Mouse (Mus musculus) embryonic facial prominence, embryonic 13.5 days (tissue): Measurements from ENCODE around the gene Lyrm2. TPM values are rescaled to one million over a fixed set of nuclear protein-coding genes. Genes with fewer than 3 reads are reported as not detected.

ENCODE experiments used
- ATAC-seq: fragments of 200-750 bp; cut with Nextera tagmentation; 2 replicates; pipeline ENCODE4 v1.8.0; 2017; ENCODE audit warnings: low read depth; ENCODE audit not compliant: insufficient number of reproducible peaks, insufficient read depth, low FRiP score, low TSS enrichment
- H3K27ac ChIP-seq: fragments of 300-500 bp; sonication (generic); 2 replicates; pipeline ENCODE4 v1.5.1; 2015; ENCODE audit warnings: moderate library complexity, mild to moderate bottlenecking, inconsistent platforms
- H3K27me3 ChIP-seq: fragments of 300-500 bp; sonication (generic); 2 replicates; pipeline ENCODE4 v1.6.1; 2015; ENCODE audit warnings: mild to moderate bottlenecking, inconsistent platforms
- H3K36me3 ChIP-seq: fragments of 300-500 bp; sonication (generic); 2 replicates; pipeline ENCODE4 v1.6.1; 2015; ENCODE audit warnings: mild to moderate bottlenecking, inconsistent platforms
- H3K4me1 ChIP-seq: fragments of 300-500 bp; sonication (generic); 2 replicates; pipeline ENCODE4 v1.6.1; 2015; ENCODE audit warnings: inconsistent platforms
- H3K4me2 ChIP-seq: fragments of 300-500 bp; sonication (generic); 2 replicates; pipeline ENCODE4 v1.6.1; 2015; ENCODE audit warnings: moderate library complexity, mild to moderate bottlenecking, inconsistent platforms
- H3K4me3 ChIP-seq: fragments of 300-500 bp; sonication (generic); 2 replicates; pipeline ENCODE4 v1.5.1; 2015; ENCODE audit warnings: mild to moderate bottlenecking, inconsistent platforms
- H3K9ac ChIP-seq: fragments of 300-500 bp; sonication (generic); 2 replicates; pipeline ENCODE4 v1.6.1; 2015; ENCODE audit warnings: mild to moderate bottlenecking, inconsistent platforms
- H3K9me3 ChIP-seq: fragments of 300-500 bp; sonication (generic); 2 replicates; pipeline ENCODE4 v1.6.1; 2016; ENCODE audit warnings: inconsistent platforms
- WGBS: fragments of 180-500 bp; shearing (Covaris S2); methylation state at CpG from one replicate; pipeline ENCODE4 v1.1.7; 2015; ENCODE audit warnings: mixed read lengths; 5-methylcytosine and 5-hydroxymethylcytosine counted together
- polyA plus RNA-seq: library from polyadenylated mRNA; unstranded; fragments of >200 nt; fragmentation: Nextera tagmentation; extraction: Ambion mirVana; gene quantifications from 2 replicates; pipeline ENCODE4 v1.2.1, GENCODE M21; 2015

Lyrm2 gene
- polyA plus RNA-seq = 136 and 140 TPM in 2 replicates

DNA sequence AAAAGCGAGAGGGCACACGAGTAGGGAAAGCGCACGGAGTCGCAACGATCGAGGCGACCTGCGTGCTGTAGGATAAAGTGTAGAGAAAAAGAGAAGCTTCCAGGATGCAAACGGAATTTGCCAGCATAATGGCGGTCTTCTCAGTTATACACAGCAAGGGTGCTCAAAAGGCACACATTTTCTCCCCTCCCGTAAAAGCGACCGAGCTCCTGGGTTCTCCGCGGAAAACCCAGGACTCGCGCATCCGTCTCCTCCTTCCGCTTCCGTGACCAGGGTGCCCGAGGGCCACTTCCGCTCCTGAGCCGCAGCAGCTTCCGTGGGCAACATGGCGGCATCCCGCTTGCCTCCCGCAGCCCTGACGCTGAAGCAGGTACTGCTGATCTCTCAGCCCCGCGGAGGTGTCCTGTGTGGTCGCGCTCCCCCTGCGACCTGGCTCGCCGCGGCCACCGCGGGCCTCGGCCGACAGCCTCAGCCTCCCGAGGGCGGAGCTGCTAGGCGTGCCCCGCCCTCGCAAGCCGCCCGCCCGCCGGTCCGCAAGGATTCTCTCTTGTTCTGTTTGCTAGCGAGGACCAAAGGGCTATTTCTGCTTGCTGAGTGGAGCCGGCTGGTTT lies at the start of gene Lyrm2:
Gene Lyrm2, plus strand, starts transcription at position 288 of the 611 bp plus-strand sequence.
- no peaks in the 10 kb centered on the region for H3K27me3 ChIP-seq
- H3K4me3 ChIP-seq = peak within 1 kb of the TSS; percentile 81
- H3K27ac ChIP-seq = peak within 1 kb of the TSS; percentile 99
- H3K36me3 ChIP-seq = peaks cover 8% of the 10 kb centered on the region; the same call in 1 of the 2 replicates
- no peaks in the 10 kb centered on the region for H3K9me3 ChIP-seq
- ATAC-seq = peak; percentile 80
- peak within 1 kb of the TSS; percentile 72 for H3K4me2 ChIP-seq
- under 1% methylated on average over 53 of the region's 53 CpGs for WGBS
- H3K4me1 ChIP-seq = peaks cover 8% of the 10 kb centered on the region; the same call in 1 of the 2 replicates
- H3K9ac ChIP-seq = peak within 1 kb of the TSS; percentile 90

DNA sequence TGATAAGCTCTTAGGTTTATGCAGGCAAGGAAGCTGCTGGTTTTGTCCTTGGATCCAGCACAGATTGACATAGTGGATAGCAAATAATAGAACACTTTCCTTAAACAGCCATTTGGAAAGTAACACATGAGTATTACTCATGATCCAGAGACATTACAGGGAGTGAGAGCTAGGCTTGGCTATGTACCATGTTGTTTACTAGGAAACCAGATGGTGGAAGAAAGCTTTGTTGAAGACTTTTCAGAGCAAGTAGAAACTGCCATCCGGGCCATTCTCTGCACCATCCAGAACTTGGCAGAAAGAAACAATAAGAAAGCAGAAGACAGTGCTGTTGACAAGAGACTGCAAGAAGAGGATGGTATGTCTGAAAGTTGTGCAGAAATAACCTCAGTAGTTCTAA lies 49.3 kb upstream of the Lyrm2 start:
- no peak overlapping the region for H3K4me3 ChIP-seq
- no peak for ATAC-seq
- no peak overlapping the region for H3K9ac ChIP-seq
- no peaks in the 10 kb centered on the region for H3K4me1 ChIP-seq
- peaks cover 87% of the 10 kb centered on the region for H3K36me3 ChIP-seq
- no peak overlapping the region for H3K4me2 ChIP-seq
- H3K9me3 ChIP-seq = no peaks in the 10 kb centered on the region
- 97% methylated on average over 1 of the region's 1 CpGs for WGBS
- H3K27me3 ChIP-seq = no peaks in the 10 kb centered on the region
- no peak overlapping the region for H3K27ac ChIP-seq

DNA sequence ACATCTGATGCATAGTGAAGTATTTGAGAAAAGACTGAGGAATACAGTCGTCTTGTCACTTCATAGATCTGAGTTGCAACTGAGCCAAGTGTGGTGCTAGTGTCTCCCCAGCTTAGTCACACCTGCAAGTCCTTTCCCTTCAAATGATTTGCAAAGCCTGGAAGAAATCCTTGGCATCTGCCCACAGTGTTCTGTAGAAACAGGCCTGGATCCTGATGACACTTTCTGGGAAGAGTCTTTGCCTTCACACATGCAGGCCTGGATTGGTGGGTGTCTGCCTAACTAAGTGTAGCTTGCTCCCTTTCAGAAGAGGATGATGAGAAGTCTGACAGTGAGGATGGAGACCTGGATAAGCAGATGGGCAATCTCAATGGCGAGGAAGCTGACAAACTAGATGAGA lies 42.6 kb upstream of the Lyrm2 start:
- 90% methylated on average over 2 of the region's 2 CpGs for WGBS
- Histone ChIP-seq H3K27ac (no peak overlapping the region), H3K4me2 (no peak overlapping the region), H3K4me3 (no peak overlapping the region), H3K9ac (no peak overlapping the region), H3K9me3 (no peaks in the 10 kb centered on the region), H3K36me3 (peaks cover 81% of the 10 kb centered on the region), H3K4me1 (no peaks in the 10 kb centered on the region), H3K27me3 (no peaks in the 10 kb centered on the region)
- ATAC-seq = no peak

DNA sequence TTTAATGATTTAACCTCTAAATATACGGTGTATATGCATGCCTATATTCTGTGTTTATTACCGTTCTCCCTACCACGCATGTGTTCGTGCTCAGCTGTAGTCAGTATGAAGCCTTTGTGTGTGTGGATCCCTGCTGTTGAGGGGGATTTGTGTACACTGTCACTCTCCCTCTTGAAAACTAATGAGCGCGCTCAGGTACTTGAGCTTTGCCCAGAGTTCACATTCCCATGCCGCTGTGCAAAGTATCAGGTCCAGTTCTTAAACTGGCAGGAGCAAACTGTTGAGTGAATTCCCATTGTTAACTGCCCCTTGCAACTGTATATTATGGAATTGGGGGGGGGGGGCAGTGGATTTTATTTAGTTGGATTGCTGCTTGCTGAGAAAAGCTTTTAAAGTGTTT lies 32.6 kb upstream of the Lyrm2 start:
- Histone ChIP-seq H3K36me3 (peaks cover 83% of the 10 kb centered on the region), H3K27me3 (no peaks in the 10 kb centered on the region), H3K4me2 (no peak overlapping the region), H3K9me3 (no peaks in the 10 kb centered on the region), H3K9ac (no peak overlapping the region), H3K4me1 (no peaks in the 10 kb centered on the region), H3K27ac (no peak overlapping the region), H3K4me3 (no peak overlapping the region)
- WGBS = 95% methylated on average over 7 of the region's 7 CpGs
- ATAC-seq = no peak

DNA sequence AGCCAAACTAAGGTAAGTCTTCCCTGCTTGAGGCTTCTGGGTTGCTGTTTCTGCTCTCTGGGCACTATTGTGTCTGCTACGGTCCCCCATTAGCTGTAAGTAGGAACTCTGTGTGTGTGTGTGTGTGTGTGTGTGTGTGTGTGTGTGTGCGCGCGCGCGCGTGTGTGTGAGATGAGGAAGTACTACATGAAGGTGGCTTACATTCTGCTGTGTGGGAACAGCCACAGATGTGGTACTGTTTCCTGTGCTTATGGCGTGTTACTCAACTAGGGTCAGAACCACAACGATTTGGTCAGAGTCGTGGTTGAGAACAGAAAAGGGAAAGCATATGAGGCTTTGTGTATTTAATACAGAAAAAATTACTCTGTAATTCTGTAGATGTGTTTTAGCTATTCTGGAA lies 32.0 kb upstream of the Lyrm2 start:
- Histone ChIP-seq H3K9me3 (no peaks in the 10 kb centered on the region), H3K9ac (no peak overlapping the region), H3K4me1 (no peaks in the 10 kb centered on the region), H3K4me2 (no peak overlapping the region), H3K27me3 (no peaks in the 10 kb centered on the region), H3K36me3 (peaks cover 83% of the 10 kb centered on the region), H3K4me3 (no peak overlapping the region), H3K27ac (no peak overlapping the region)
- WGBS = 93% methylated on average over 10 of the region's 10 CpGs
- ATAC-seq = no peak

DNA sequence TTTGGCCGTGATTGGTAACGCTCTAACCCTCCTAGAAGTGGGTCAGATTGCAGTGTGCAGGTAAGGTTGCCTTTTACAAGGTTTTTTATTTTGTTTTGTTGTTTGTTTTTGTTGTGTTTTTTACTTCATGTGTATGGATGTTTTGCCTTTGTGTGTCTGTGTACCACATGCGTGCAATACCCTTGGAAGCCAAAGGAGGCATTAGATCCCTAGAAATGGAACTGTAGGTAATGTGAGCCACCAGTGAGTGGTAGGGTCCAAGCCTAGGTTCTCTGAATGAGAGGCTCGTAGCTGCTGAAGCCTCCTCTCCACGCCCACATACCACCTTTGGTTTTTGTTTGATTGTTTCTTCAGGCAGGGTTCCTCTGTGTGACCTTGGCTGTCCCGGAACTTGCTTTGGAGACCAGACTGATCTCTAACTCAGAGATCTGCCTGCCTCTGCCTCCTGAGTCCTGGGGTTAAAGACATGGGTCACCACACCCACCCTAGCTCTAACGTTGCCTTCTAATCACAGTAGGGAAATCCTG lies 29.7 kb upstream of the Lyrm2 start:
- no peak for ATAC-seq
- Histone ChIP-seq H3K27ac (no peak overlapping the region), H3K36me3 (peaks cover 85% of the 10 kb centered on the region), H3K4me2 (no peak overlapping the region), H3K9me3 (no peaks in the 10 kb centered on the region), H3K4me1 (no peaks in the 10 kb centered on the region), H3K4me3 (no peak overlapping the region), H3K9ac (no peak overlapping the region), H3K27me3 (no peaks in the 10 kb centered on the region)
- WGBS = 96% methylated on average over 7 of the region's 7 CpGs

DNA sequence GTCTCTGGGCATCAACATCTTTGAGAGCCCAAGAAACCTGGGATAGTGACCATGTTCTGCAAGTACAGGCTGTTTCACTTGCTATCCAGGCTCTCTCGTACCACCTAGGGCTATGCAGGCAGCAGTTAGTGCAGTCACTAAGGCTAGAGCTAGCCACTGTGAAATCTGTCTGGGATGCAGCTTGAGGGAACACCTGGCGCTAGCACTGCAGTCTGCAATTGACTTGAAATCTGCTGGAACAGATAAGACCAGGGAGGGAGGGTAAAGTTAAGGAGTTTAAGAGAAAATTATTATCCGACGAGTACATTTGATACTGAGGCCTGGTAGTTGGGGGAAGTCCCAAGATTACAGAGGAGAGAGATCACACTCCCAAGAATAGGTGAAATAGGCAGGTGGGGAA lies 20.1 kb upstream of the Lyrm2 start:
- 94% methylated on average over 4 of the region's 4 CpGs for WGBS
- H3K4me1 ChIP-seq = no peaks in the 10 kb centered on the region
- H3K36me3 ChIP-seq = peaks cover 27% of the 10 kb centered on the region
- no peaks in the 10 kb centered on the region for H3K27me3 ChIP-seq
- H3K27ac ChIP-seq = no peak overlapping the region
- H3K9me3 ChIP-seq = no peaks in the 10 kb centered on the region
- no peak overlapping the region for H3K9ac ChIP-seq
- H3K4me3 ChIP-seq = no peak overlapping the region
- H3K4me2 ChIP-seq = no peak overlapping the region
- ATAC-seq = no peak

DNA sequence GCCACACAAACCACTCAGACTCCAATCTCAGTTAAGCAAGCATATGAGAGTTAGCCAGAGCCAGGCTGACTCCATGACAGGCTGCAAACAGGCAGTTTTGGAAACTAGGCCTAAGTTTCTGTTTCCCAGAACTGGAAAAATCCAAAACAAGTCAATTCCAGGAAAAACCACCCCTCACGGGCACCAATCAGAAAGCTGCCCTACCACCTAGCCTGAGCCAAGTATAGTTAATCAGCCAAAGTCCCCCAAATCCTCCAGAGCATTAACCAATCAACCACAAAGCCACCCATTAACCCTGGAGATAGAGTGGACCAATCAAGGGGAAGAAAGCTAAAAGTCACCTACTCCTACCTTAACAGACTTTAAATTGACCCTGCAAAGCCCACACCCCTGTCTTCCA lies 12.9 kb upstream of the Lyrm2 start:
- no peak for ATAC-seq
- Histone ChIP-seq H3K27ac (no peak overlapping the region), H3K27me3 (no peaks in the 10 kb centered on the region), H3K4me1 (no peaks in the 10 kb centered on the region), H3K4me3 (no peak overlapping the region), H3K4me2 (no peak overlapping the region), H3K36me3 (no peaks in the 10 kb centered on the region), H3K9ac (no peak overlapping the region), H3K9me3 (no peaks in the 10 kb centered on the region)
- WGBS = 86% methylated on average over 1 of the region's 1 CpGs

DNA sequence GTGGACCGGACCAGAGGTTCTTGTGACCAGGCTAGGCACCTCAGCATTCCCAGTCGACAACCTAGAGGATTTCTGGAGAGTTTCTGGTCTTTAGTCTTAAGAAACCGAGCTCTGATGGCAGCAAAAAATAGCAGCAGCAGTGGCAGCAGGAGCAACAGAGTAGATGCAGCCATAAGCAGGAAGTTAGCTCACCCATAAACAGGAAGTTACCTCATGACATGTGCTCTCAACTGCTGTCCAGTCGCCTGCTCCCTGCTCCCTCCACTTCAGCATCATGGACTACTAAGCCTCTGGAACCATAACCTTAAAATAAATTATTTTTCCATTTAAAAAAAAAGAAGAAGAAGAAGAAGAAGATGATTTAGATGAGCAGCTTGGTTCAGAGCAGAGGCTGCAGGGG lies 11.0 kb upstream of the Lyrm2 start:
- H3K4me2 ChIP-seq = no peak overlapping the region
- no peaks in the 10 kb centered on the region for H3K27me3 ChIP-seq
- H3K36me3 ChIP-seq = no peaks in the 10 kb centered on the region
- no peaks in the 10 kb centered on the region for H3K9me3 ChIP-seq
- 90% methylated on average over 4 of the region's 4 CpGs for whole genome bisulfite sequencing
- no peaks in the 10 kb centered on the region for H3K4me1 ChIP-seq
- ATAC-seq = no peak
- no peak overlapping the region for H3K4me3 ChIP-seq
- no peak overlapping the region for H3K9ac ChIP-seq
- no peak overlapping the region for H3K27ac ChIP-seq

DNA sequence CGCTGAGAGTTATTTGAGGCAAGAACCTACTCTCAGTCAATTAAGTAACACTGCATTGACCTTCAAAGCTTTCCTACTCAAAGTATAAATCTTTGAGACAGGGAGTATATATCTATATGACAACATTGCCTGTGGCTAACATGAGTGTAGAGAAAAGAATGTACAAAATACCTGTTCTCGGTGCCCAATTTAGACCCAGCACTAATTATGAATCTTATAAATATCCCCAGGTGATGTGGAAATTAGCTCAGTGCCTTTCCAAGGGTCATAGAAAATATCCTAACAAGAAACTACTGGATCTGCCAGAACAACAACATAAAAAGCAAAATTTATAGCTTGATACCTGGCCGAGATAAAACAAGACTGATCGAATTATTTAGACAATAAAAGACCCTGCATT lies 1.1 kb upstream of the Lyrm2 start:
- Histone ChIP-seq H3K27me3 (no peaks in the 10 kb centered on the region), H3K9ac (no peak overlapping the region), H3K4me3 (no peak overlapping the region), H3K4me1 (peaks cover 8% of the 10 kb centered on the region; the same call in 1 of the 2 replicates), H3K9me3 (no peaks in the 10 kb centered on the region), H3K4me2 (no peak overlapping the region), H3K36me3 (peaks cover 8% of the 10 kb centered on the region; the same call in 1 of the 2 replicates), H3K27ac (no peak overlapping the region)
- ATAC-seq = no peak
- WGBS = 91% methylated on average over 4 of the region's 4 CpGs

DNA sequence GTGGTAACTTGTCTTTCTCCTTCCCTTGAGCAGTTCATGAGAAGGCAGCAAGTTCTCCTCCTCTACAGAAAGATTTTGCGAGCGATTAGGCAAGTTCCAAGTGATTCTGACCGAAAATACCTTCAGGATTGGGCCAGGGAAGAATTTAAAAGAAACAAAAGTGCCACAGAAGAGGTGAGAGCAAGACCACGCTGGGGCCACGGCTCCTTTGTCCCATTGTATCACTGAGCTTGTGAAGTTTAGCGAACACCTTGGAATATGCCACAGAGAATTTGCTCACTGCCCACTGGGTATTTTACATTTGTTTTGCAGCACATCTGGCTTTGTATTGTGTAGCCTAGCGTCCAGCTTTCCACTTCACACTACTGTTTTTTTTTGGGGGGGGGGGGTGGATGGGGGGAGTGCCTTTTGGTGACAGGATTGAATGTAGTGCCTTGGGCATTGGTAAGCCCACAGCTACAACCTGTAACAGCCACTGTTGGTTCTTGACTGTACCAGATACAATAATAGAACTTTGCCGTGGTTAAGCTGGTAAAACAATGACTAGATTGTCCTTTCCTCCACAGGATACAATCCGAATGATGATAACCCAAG lies 621 bp downstream of the Lyrm2 start:
- no peaks in the 10 kb centered on the region for H3K27me3 ChIP-seq
- peaks cover 8% of the 10 kb centered on the region; the same call in 1 of the 2 replicates for H3K4me1 ChIP-seq
- 5% methylated on average over 9 of the region's 9 CpGs for WGBS
- peak overlapping the region; percentile 99 for H3K27ac ChIP-seq
- peak overlapping the region; percentile 81 for H3K4me3 ChIP-seq
- H3K36me3 ChIP-seq = peaks cover 9% of the 10 kb centered on the region
- ATAC-seq = 0 out of 2 replicates have a peak, but pooled peaks have one; percentile 18
- H3K4me2 ChIP-seq = peak overlapping the region; percentile 72
- peak overlapping the region; percentile 90 for H3K9ac ChIP-seq
- H3K9me3 ChIP-seq = no peaks in the 10 kb centered on the region

DNA sequence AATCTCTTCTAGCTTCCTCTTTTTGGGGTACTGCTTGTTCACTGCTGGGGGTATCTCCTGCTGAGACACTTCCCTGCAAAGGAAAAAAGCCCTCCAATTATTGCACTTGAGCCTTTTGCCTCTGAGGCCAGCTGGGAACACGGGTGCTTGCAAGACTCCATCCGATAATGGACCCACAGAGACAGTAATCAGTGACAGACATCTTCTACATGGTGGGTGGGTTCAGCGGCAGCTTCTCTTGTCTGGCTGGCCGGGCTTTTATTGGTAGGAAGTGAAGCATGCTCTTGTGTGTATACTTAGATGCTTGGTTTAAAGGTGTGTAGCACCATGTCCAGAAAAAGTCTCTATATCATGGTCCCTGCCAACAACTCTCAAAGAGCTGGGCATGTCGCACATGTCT lies 17.4 kb downstream of the Lyrm2 start:
- no peak overlapping the region for H3K4me2 ChIP-seq
- H3K36me3 ChIP-seq = peaks cover 3% of the 10 kb centered on the region; the same call in 1 of the 2 replicates
- no peaks in the 10 kb centered on the region for H3K4me1 ChIP-seq
- H3K9ac ChIP-seq = no peak overlapping the region
- H3K4me3 ChIP-seq = no peak overlapping the region
- H3K27me3 ChIP-seq = no peaks in the 10 kb centered on the region
- no peaks in the 10 kb centered on the region for H3K9me3 ChIP-seq
- no peak overlapping the region for H3K27ac ChIP-seq
- 69% methylated on average over 5 of the region's 5 CpGs for WGBS
- ATAC-seq = no peak
